Mouse (Mus musculus): ENCODE data around the gene Psmd11. TPM values are rescaled to one million over a fixed set of nuclear protein-coding genes. Genes with fewer than 3 reads are reported as not detected.

The Psmd11 gene
- polyA plus RNA-seq, 1 experiment from 2014 or later, result 215 TPM

DNA sequence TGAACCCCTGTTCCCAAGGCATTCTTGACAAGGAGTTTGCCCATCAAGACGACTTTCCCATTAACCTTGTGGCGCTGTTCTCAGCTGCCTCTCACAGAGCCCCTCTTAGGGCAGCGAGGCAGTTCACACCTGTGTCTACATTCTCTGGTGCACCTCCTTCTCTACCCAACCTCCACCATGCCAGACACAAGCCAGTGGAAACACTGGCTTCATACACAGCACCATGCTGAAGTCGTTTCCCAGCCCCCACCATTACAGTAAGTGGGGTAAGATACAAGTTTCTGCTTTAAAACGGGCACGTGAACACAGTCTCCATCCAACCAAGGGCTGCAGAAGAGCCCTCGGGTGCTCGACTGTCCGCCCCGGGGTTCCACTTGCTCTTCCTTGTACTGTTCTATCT is 81.7 kb downstream of the Psmd11 start:
- Histone ChIP-seq H3K27ac (ENCODE audit: low read depth, low read length) (no peak overlapping the region), H3K4me2 (no peak overlapping the region), H3K9me3 (replicated peaks; ENCODE audit: control insufficient read depth, low read length) (no peaks in the 10 kb centered on the region), H3K4me1 (ENCODE audit: control insufficient read depth, insufficient read depth, low read length) (peaks cover 5% of the 10 kb centered on the region), H3K27me3 (ENCODE audit: control insufficient read depth, insufficient read depth, low read length) (no peaks in the 10 kb centered on the region), H3K9ac (ENCODE audit: low read depth, low read length) (no peak overlapping the region), H3K4me3 (ENCODE audit: low read depth, low read length) (no peak overlapping the region), H3K36me3 (ENCODE audit: control insufficient read depth, insufficient read depth, low read length) (no peaks in the 10 kb centered on the region)
- 80% methylated on average over 10 of the region's 10 CpGs for WGBS (ENCODE audit: insufficient replicate concordance)
- ATAC-seq (replicated peaks; ENCODE audit: insufficient number of reproducible peaks, low FRiP score, low TSS enrichment), result no peak

DNA sequence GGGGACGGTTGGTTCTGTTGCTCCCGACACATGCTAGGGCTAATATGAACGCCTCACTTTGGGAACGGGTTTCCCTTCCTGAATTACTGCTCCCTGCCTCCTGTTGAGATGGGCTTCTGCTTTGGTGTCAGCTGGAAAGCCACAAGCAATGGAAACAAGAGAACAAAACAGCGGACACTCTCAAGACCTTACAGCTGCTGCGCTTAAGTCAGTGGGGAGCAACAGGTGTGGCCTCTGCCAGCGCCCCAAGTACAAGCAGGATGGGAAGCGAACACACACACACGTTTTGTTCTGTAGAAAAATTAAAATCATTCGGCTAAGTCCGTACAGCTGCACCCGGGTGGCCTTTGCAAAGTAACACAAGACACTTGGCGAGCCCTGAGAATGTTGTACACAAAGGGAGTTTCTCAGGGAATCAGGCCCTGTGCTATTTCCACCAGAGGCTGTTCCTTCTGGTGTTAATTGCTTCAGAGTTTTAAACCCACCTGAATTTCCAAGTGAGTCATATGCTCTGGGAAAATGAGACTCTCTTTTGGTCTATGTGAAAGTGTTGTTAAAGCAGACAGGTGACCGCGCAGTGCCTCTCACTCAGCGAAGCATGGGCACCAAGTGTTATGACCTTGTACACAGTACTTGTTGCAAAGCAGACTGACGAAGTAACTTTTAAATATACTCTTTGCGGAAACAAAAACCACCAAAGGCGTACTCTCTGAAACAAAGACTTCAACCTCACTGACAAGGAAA is 84.1 kb downstream of the Psmd11 start:
- Histone ChIP-seq H3K27ac (ENCODE audit: low read depth, low read length) (no peak overlapping the region), H3K4me3 (ENCODE audit: low read depth, low read length) (no peak overlapping the region), H3K36me3 (ENCODE audit: control insufficient read depth, insufficient read depth, low read length) (no peaks in the 10 kb centered on the region), H3K9ac (ENCODE audit: low read depth, low read length) (no peak overlapping the region), H3K4me1 (ENCODE audit: control insufficient read depth, insufficient read depth, low read length) (peaks cover 5% of the 10 kb centered on the region), H3K4me2 (no peak overlapping the region), H3K27me3 (ENCODE audit: control insufficient read depth, insufficient read depth, low read length) (no peaks in the 10 kb centered on the region), H3K9me3 (replicated peaks; ENCODE audit: control insufficient read depth, low read length) (no peaks in the 10 kb centered on the region)
- ATAC-seq (replicated peaks; ENCODE audit: insufficient number of reproducible peaks, low FRiP score, low TSS enrichment), result no peak
- WGBS (ENCODE audit: insufficient replicate concordance), result 83% methylated on average over 19 of the region's 19 CpGs

DNA sequence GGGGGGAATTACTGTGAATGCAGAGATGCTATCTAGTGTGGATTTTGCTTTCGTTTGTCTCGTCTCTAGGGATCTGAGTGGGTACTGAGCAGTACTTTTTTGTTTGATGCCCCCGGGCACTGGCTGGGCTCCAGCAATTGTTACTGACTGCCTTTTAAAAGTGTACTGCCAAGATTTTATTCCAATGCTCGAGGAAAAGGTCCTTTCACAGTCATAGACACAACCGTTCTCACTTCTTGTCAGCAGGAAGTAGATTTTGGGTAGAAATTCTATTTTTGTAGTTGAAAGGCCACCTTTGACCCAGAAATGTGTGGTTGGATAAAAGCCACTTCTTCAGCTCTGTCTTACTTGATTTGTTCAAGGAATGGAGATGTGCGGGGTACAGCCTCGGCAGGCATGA is 85.4 kb downstream of the Psmd11 start:
- Histone ChIP-seq H3K27me3 (ENCODE audit: control insufficient read depth, insufficient read depth, low read length) (no peaks in the 10 kb centered on the region), H3K4me1 (ENCODE audit: control insufficient read depth, insufficient read depth, low read length) (peaks cover 8% of the 10 kb centered on the region), H3K27ac (ENCODE audit: low read depth, low read length) (no peak overlapping the region), H3K9me3 (replicated peaks; ENCODE audit: control insufficient read depth, low read length) (no peaks in the 10 kb centered on the region), H3K4me3 (ENCODE audit: low read depth, low read length) (no peak overlapping the region), H3K36me3 (ENCODE audit: control insufficient read depth, insufficient read depth, low read length) (no peaks in the 10 kb centered on the region), H3K9ac (ENCODE audit: low read depth, low read length) (no peak overlapping the region), H3K4me2 (no peak overlapping the region)
- WGBS (ENCODE audit: insufficient replicate concordance), result 65% methylated on average over 7 of the region's 7 CpGs
- ATAC-seq (replicated peaks; ENCODE audit: insufficient number of reproducible peaks, low FRiP score, low TSS enrichment), result no peak

DNA sequence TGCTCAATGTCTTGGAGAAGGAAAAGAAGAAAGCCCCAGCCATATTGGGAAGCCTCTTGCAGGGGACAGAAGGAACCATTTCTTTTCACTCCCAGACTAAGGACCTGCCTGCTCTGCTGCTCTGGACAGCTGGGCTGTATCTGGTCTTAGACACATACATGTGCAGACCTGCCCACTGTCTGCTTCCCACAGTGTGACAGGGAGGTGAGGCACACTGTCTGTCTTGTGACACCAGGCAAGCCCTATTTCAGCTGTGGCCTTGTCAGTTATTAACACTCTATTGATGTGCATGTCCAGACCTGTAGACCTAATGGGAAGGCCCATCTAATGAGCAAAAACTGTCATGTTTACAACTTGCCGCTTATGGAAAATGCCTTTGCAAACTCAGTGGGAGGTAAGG is 86.9 kb downstream of the Psmd11 start:
- Histone ChIP-seq H3K9ac (ENCODE audit: low read depth, low read length) (no peak overlapping the region), H3K36me3 (ENCODE audit: control insufficient read depth, insufficient read depth, low read length) (no peaks in the 10 kb centered on the region), H3K9me3 (replicated peaks; ENCODE audit: control insufficient read depth, low read length) (no peaks in the 10 kb centered on the region), H3K27me3 (ENCODE audit: control insufficient read depth, insufficient read depth, low read length) (no peaks in the 10 kb centered on the region), H3K27ac (ENCODE audit: low read depth, low read length) (no peak overlapping the region), H3K4me2 (no peak overlapping the region), H3K4me3 (ENCODE audit: low read depth, low read length) (no peak overlapping the region), H3K4me1 (ENCODE audit: control insufficient read depth, insufficient read depth, low read length) (peaks cover 6% of the 10 kb centered on the region; the same call in 1 of the 2 replicates)
- WGBS (ENCODE audit: insufficient replicate concordance), result 67% methylated on average over 1 of the region's 1 CpGs
- no peak for ATAC-seq (replicated peaks; ENCODE audit: insufficient number of reproducible peaks, low FRiP score, low TSS enrichment)

DNA sequence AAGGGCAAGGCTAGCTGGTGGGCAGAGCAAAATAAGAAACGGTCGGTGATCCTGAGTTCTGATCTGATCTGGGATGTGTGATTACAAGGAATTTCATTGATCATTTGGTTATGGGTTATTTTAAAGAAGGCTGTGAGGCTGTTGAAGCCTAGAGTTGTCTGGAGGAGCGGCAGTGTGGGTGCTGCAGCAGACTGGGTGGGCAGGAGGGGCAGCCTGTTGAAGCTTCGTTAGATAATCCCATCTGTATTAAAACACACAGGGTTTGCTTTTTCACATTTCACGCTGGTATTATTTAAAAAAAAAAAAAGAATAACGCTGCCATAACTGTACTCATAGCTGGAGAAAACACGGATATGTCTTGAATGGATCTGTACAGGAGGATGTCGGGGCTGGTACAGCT is 87.5 kb downstream of the Psmd11 start:
- Histone ChIP-seq H3K27ac (ENCODE audit: low read depth, low read length) (no peak overlapping the region), H3K27me3 (ENCODE audit: control insufficient read depth, insufficient read depth, low read length) (no peaks in the 10 kb centered on the region), H3K9ac (ENCODE audit: low read depth, low read length) (no peak overlapping the region), H3K36me3 (ENCODE audit: control insufficient read depth, insufficient read depth, low read length) (no peaks in the 10 kb centered on the region), H3K4me3 (ENCODE audit: low read depth, low read length) (no peak overlapping the region), H3K4me2 (no peak overlapping the region), H3K4me1 (ENCODE audit: control insufficient read depth, insufficient read depth, low read length) (peaks cover 6% of the 10 kb centered on the region; the same call in 1 of the 2 replicates), H3K9me3 (replicated peaks; ENCODE audit: control insufficient read depth, low read length) (no peaks in the 10 kb centered on the region)
- 75% methylated on average over 8 of the region's 8 CpGs for WGBS (ENCODE audit: insufficient replicate concordance)
- no peak for ATAC-seq (replicated peaks; ENCODE audit: insufficient number of reproducible peaks, low FRiP score, low TSS enrichment)

DNA sequence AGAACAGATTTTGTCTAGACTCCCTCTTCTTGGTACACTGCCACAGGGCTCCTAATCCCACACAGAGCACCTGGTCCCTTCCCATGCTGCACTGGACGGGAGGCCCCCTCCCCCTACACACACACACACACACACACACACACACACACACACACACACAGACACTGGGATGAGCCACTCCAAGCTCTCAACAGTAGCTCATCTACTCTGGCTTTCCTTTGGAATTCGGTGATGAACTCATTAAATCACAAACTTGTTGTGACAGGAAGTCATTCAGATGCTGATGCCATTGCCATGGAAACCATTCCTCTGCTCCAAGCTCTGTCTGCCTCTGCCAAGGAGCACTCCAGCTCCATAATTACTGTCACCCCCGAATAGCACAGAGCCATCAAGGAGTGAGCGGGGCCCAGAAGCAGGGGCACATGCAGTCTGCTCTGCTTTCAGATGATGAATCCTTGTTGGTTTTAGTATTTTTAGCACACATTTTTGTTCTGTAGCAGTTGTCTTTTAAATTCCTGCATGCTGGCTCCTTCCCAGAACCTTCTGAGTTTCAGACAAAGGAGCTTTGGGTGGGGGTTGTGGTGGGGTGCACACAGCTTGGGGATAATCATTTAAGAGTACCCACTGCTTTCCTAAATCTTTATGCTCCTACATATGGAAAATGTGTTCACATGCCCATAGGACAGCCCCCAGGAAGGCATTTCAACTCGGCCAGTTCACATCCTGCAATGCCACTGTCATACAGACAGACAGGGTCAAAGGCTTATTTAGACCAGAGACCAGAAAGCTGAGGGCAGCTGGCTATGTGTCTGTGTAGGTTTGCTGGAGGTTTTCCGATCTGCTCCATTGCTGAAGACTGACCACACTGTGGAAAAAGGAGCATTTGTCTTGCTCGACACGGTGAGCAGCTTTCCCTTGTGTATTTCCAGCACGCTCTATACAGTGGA is 90.3 kb downstream of the Psmd11 start:
- Histone ChIP-seq H3K4me1 (ENCODE audit: control insufficient read depth, insufficient read depth, low read length) (peaks cover 12% of the 10 kb centered on the region), H3K9me3 (replicated peaks; ENCODE audit: control insufficient read depth, low read length) (no peaks in the 10 kb centered on the region), H3K4me3 (ENCODE audit: low read depth, low read length) (no peak overlapping the region), H3K4me2 (no peak overlapping the region), H3K27ac (ENCODE audit: low read depth, low read length) (no peak overlapping the region), H3K9ac (ENCODE audit: low read depth, low read length) (no peak overlapping the region), H3K36me3 (ENCODE audit: control insufficient read depth, insufficient read depth, low read length) (no peaks in the 10 kb centered on the region), H3K27me3 (ENCODE audit: control insufficient read depth, insufficient read depth, low read length) (no peaks in the 10 kb centered on the region)
- 46% methylated on average over 9 of the region's 9 CpGs for WGBS (ENCODE audit: insufficient replicate concordance)
- no peak for ATAC-seq (replicated peaks; ENCODE audit: insufficient number of reproducible peaks, low FRiP score, low TSS enrichment)

DNA sequence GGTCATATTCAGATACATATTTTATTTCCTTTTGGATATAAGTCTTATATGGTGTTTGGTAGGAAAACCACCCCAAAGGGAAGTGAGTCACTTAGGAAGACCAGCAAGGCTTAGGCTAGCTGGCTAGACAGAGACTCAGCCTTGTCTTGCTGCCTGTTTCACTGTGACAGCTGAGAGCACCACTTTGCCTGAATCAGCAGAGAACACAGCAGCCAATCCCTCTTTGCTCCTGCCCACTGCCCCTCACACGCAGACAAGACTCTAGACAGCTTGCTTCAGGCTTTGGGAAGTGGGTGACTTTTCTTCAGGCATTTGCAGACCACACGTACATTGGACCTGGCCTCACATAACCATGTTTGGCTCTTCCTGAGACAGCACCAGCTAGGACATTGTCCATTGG is 92.7 kb downstream of the Psmd11 start:
- Histone ChIP-seq H3K4me2 (no peak overlapping the region), H3K4me1 (ENCODE audit: control insufficient read depth, insufficient read depth, low read length) (peaks cover 12% of the 10 kb centered on the region), H3K27ac (ENCODE audit: low read depth, low read length) (no peak overlapping the region), H3K36me3 (ENCODE audit: control insufficient read depth, insufficient read depth, low read length) (no peaks in the 10 kb centered on the region), H3K9ac (ENCODE audit: low read depth, low read length) (no peak overlapping the region), H3K9me3 (replicated peaks; ENCODE audit: control insufficient read depth, low read length) (no peaks in the 10 kb centered on the region), H3K27me3 (ENCODE audit: control insufficient read depth, insufficient read depth, low read length) (no peaks in the 10 kb centered on the region), H3K4me3 (ENCODE audit: low read depth, low read length) (no peak overlapping the region)
- 60% methylated on average over 2 of the region's 2 CpGs for WGBS (ENCODE audit: insufficient replicate concordance)
- no peak for ATAC-seq (replicated peaks; ENCODE audit: insufficient number of reproducible peaks, low FRiP score, low TSS enrichment)

All from heart, embryonic 11.5 days (tissue).